ENCODE assay signal across 8 mouse cellular contexts in the genomic region with DNA sequence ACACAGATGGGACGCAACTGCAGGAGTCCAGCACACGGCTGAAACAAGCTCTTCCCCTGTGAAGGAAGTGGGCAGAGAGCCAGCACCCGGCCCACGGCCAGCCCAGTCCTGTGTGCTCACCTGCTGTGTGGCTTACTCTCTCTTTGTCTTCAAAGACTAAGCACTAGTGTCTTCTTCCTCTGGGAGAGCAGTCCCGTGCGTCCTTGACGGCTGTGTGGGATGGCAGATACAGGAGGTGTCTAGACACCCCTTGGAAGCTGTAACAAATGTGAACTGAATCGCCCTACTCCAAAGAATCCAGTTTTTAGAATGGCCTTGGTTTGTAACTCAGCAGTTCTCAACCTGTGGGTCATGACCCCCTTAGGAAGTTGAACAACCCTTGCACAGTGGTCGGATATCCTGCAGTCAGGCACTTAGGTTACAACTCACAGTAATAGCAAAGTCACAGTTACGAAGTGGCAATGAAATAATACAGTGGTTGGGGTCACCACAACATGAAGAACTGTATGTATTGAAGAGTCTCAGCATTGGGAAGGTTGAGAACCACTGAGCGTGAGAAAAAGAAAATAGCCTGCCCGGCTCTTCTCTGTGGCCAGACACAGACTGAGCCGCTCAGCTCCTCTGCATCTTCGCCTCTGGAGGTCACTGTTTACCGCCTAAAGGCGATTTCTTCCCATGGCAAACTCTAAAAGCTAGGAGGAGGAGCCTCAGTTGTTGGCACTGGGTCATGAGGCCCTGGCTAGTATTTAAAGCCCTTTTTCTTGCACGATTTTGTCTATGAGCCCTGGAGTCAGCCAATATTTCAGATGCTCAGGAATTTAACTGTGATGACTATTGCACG. TPM values are rescaled to one million over a fixed set of nuclear protein-coding genes. Genes with fewer than 3 reads are reported as not detected.
DNase-seq lines count a peak whose midpoint lies in the region; ATAC-seq and TF ChIP-seq lines count a peak whose summit lies in the region.

No protein-coding gene starts in this region.

- peak; percentile 86 for DNase-seq in CH12.LX (ENCODE audit: extremely low read depth)
- DNase-seq in c-Kit-negative CD71-positive TER-119-positive erythroid progenitor cells, embryonic 14.5 days (ENCODE audit: low read depth, low spot score), result peak; percentile 42
- peak; percentile 84 for DNase-seq in fibroblast of lung, adult 2 months (ENCODE audit: low read depth)
- peak; percentile 90 for DNase-seq in kidney, postnatal 14 days
- DNase-seq in liver, embryonic 13.5 days, result peak; percentile 61
- DNase-seq in neural tube, embryonic 10.5 days (ENCODE audit: extremely low spot score, low spot score), result peak; percentile 57
- peak; percentile 87 for DNase-seq in stomach, postnatal 0 days (ENCODE audit: low spot score)

- peaks cover 9 to 14% of the 10 kb centered on the region in 2 experiments for H3K4me1 ChIP-seq in CH12.LX (ENCODE audit: control insufficient read depth in 1 of 2, insufficient read depth in 2 of 2)
- H3K4me1 ChIP-seq in heart, embryonic 15.5 days (replicated peaks), result peaks cover 8% of the 10 kb centered on the region; the same call in 1 of the 2 replicates
- peaks cover 41% of the 10 kb centered on the region for H3K4me1 ChIP-seq in liver, embryonic 13.5 days (replicated peaks)
- no peaks in the 10 kb centered on the region for H3K4me1 ChIP-seq in stomach, postnatal 0 days (replicated peaks; ENCODE audit: control insufficient read depth, insufficient read depth)

- peak overlapping the region; percentile 4; the same call in 1 of the 2 replicates for H3K4me2 ChIP-seq in CH12.LX (ENCODE audit: insufficient read depth, low read depth, poor library complexity, severe bottlenecking)
- no peak overlapping the region for H3K4me2 ChIP-seq in heart, embryonic 15.5 days
- H3K4me2 ChIP-seq in liver, embryonic 13.5 days, result no peak overlapping the region; the same call in 1 of the 2 replicates
- H3K4me2 ChIP-seq in stomach, postnatal 0 days (replicated peaks; ENCODE audit: low read depth), result no peak overlapping the region

- dilution Hi-C loops in CH12.LX (cut with MboI; ENCODE audit: extremely low pct_ligation_motif_present, extremely low pct_unique_long_range_greater_than_20kb, low sequenced_read_pairs), result no loop called here

- no peaks in the 10 kb centered on the region for H3K36me3 ChIP-seq in CH12.LX (replicated peaks in 1 of 2; ENCODE audit: control insufficient read depth in 1 of 2, insufficient read depth in 1 of 2, low read length in 1 of 2)
- H3K36me3 ChIP-seq in heart, embryonic 15.5 days, result no peaks in the 10 kb centered on the region
- H3K36me3 ChIP-seq in liver, embryonic 13.5 days, result no peaks in the 10 kb centered on the region
- no peaks in the 10 kb centered on the region for H3K36me3 ChIP-seq in stomach, postnatal 0 days (ENCODE audit: control insufficient read depth, insufficient read depth, low read length)

- 29% methylated on average over 18 of the region's 18 CpGs for WGBS in heart, embryonic 15.5 days
- WGBS in liver, embryonic 13.5 days (ENCODE audit: insufficient replicate concordance), result 34% methylated on average over 18 of the region's 18 CpGs
- 20% methylated on average over 18 of the region's 18 CpGs for WGBS in stomach, postnatal 0 days

- in situ Hi-C loops in CH12.LX (cut with MboI; ENCODE audit: low pct_ligation_motif_present, low pct_unique_long_range_greater_than_20kb, low sequenced_read_pairs), result loop anchor here (5.0 kb wide), 2 partner anchors 33 to 68 kb away; no protein-coding TSS in a partner anchor

- no peak overlapping the region for H3K4me3 ChIP-seq in CH12.LX (replicated peaks in 1 of 3; ENCODE audit: low read depth in 2 of 3, low read length in 2 of 3, poor library complexity in 1 of 3)
- H3K4me3 ChIP-seq in heart, embryonic 15.5 days, result no peak overlapping the region
- H3K4me3 ChIP-seq in liver, embryonic 13.5 days (replicated peaks), result no peak overlapping the region
- no peak overlapping the region for H3K4me3 ChIP-seq in stomach, postnatal 0 days (ENCODE audit: low read depth, low read length)

- TF ChIP-seq RAD21 in CH12.LX (IDR thresholded peaks at IDR 0.05; ENCODE audit: low read depth, low read length), result no peak; the same call in none of the 2 replicates

- peak; percentile 81 for ATAC-seq in heart, embryonic 15.5 days (replicated peaks; ENCODE audit: insufficient number of reproducible peaks, insufficient read depth, low FRiP score, low read depth)
- peak; percentile 71 for ATAC-seq in liver, embryonic 13.5 days (ENCODE audit: low read depth)
- peak; percentile 84 for ATAC-seq in stomach, postnatal 0 days (ENCODE audit: low FRiP score, low TSS enrichment)

- no peak for TF ChIP-seq EP300 in CH12.LX (IDR thresholded peaks at IDR 0.05; ENCODE audit: low read length)
- no peak for TF ChIP-seq EP300 in stomach, postnatal 0 days (optimal IDR thresholded peaks at IDR 0.05)

- H3K79me2 ChIP-seq in CH12.LX (replicated peaks; ENCODE audit: control insufficient read depth, extremely low read depth, insufficient read depth, poor library complexity, severe bottlenecking), result no peaks in the 10 kb centered on the region

- no peaks in the 10 kb centered on the region for H3K9me3 ChIP-seq in CH12.LX (replicated peaks; ENCODE audit: low read length)
- no peaks in the 10 kb centered on the region for H3K9me3 ChIP-seq in heart, embryonic 15.5 days (replicated peaks)
- H3K9me3 ChIP-seq in liver, embryonic 13.5 days (replicated peaks), result no peaks in the 10 kb centered on the region
- H3K9me3 ChIP-seq in stomach, postnatal 0 days (ENCODE audit: control insufficient read depth, low read length), result no peaks in the 10 kb centered on the region

- H3K27me3 ChIP-seq in CH12.LX (replicated peaks), result peaks cover 2% of the 10 kb centered on the region
- no peaks in the 10 kb centered on the region for H3K27me3 ChIP-seq in heart, embryonic 15.5 days
- H3K27me3 ChIP-seq in liver, embryonic 13.5 days, result no peaks in the 10 kb centered on the region
- no peaks in the 10 kb centered on the region for H3K27me3 ChIP-seq in stomach, postnatal 0 days (ENCODE audit: control insufficient read depth, insufficient read depth, low read length)

- no peak for TF ChIP-seq POLR2A in CH12.LX (IDR thresholded peaks at IDR 0.05; ENCODE audit: low read depth, low read length)

- TF ChIP-seq CTCF in CH12.LX (conservative IDR thresholded peaks at IDR 0.05 in 1 of 2, IDR thresholded peaks at IDR 0.05 in 1 of 2; ENCODE audit: low read depth in 2 of 2, low read length in 2 of 2), result peak; percentile 38 to 99; a peak in 3 of 4 replicates
- peak; percentile 91 for TF ChIP-seq CTCF in stomach, postnatal 0 days (IDR thresholded peaks at IDR 0.05; ENCODE audit: low read depth)

- no peak overlapping the region for H3K27ac ChIP-seq in CH12.LX (ENCODE audit: insufficient read depth, low read depth)
- no peak overlapping the region for H3K27ac ChIP-seq in heart, embryonic 15.5 days
- H3K27ac ChIP-seq in liver, embryonic 13.5 days, result peak overlapping the region; percentile 37
- peak overlapping the region; percentile 53 for H3K27ac ChIP-seq in stomach, postnatal 0 days (replicated peaks)

- H3K9ac ChIP-seq in CH12.LX (ENCODE audit: insufficient read depth, low read depth), result no peak overlapping the region; the same call in 1 of the 2 replicates
- no peak overlapping the region for H3K9ac ChIP-seq in heart, embryonic 15.5 days
- peak overlapping the region; percentile 7; the same call in 1 of the 2 replicates for H3K9ac ChIP-seq in liver, embryonic 13.5 days
- no peak overlapping the region for H3K9ac ChIP-seq in stomach, postnatal 0 days (ENCODE audit: low read length)

TF ChIP-seq in CH12.LX, 34 proteins besides CTCF, POLR2A, EP300 and RAD21 (continues in another document):
- no peak for TF ChIP-seq BHLHE40 (IDR thresholded peaks at IDR 0.05; ENCODE audit: low read depth, low read length)
- TF ChIP-seq E2F4 (IDR thresholded peaks at IDR 0.05; ENCODE audit: insufficient replicate concordance, low read depth, low read length), result no peak

RNA-seq across cellular contexts. Expression of gene Ndufv1, which starts 6.4 kb away (rescaled TPM):
- total RNA-seq in CH12.LX (2012; rRNA removed), result 183 TPM in 2 replicates
- 119 TPM in 2 replicates for total RNA-seq in CH12.LX (2014; rRNA removed)
- 133 and 136 TPM in 2 replicates for polyA plus RNA-seq in CH12.LX (2012; ENCODE audit: insufficient read length, low read depth)
- polyA plus RNA-seq in heart, embryonic 15.5 days (2015; fragmentation: Nextera tagmentation; extraction: Ambion mirVana), result 513 and 534 TPM in 2 replicates
- 171 and 174 TPM in 2 replicates for polyA plus RNA-seq in liver, embryonic 13.5 days (2015; fragmentation: Nextera tagmentation; extraction: Ambion mirVana)
- polyA plus RNA-seq in stomach, postnatal 0 days (2015; fragmentation: Nextera tagmentation; extraction: Ambion mirVana), result 213 and 216 TPM in 2 replicates

RNA-seq across cellular contexts. Expression of gene Doc2g, which starts 15.8 kb away (rescaled TPM):
- total RNA-seq in CH12.LX (2012; rRNA removed) (4.4 and 5.2 TPM in 2 replicates), CH12.LX (2014; rRNA removed) (2.1 and 2.7 TPM in 2 replicates)
- polyA plus RNA-seq in CH12.LX (2012; ENCODE audit: insufficient read length, low read depth), result 5.7 and 6.4 TPM in 2 replicates
- polyA plus RNA-seq in heart, embryonic 15.5 days (2015; fragmentation: Nextera tagmentation; extraction: Ambion mirVana), result 72.2 and 80.1 TPM in 2 replicates
- 0.80 and 0.82 TPM in 2 replicates for polyA plus RNA-seq in liver, embryonic 13.5 days (2015; fragmentation: Nextera tagmentation; extraction: Ambion mirVana)
- 1.2 and 1.7 TPM in 2 replicates for polyA plus RNA-seq in stomach, postnatal 0 days (2015; fragmentation: Nextera tagmentation; extraction: Ambion mirVana)

RNA-seq across cellular contexts. Expression of gene Gm49405, which starts 18.5 kb away (rescaled TPM):
- total RNA-seq in CH12.LX (2012; rRNA removed) (2.0 and 2.1 TPM in 2 replicates), CH12.LX (2014; rRNA removed) (0.99 and 1.1 TPM in 2 replicates)
- 2.7 and 3.3 TPM in 2 replicates for polyA plus RNA-seq in CH12.LX (2012; ENCODE audit: insufficient read length, low read depth)
- polyA plus RNA-seq in heart, embryonic 15.5 days (2015; fragmentation: Nextera tagmentation; extraction: Ambion mirVana), result 4.5 and 5.4 TPM in 2 replicates
- polyA plus RNA-seq in liver, embryonic 13.5 days (2015; fragmentation: Nextera tagmentation; extraction: Ambion mirVana), result 0.55 and 0.59 TPM in 2 replicates
- 1.1 and 1.3 TPM in 2 replicates for polyA plus RNA-seq in stomach, postnatal 0 days (2015; fragmentation: Nextera tagmentation; extraction: Ambion mirVana)

RNA-seq across cellular contexts. Expression of gene Nudt8, which starts 18.6 kb away (rescaled TPM):
- 31.4 and 36.3 TPM in 2 replicates for total RNA-seq in CH12.LX (2012; rRNA removed)
- 31.7 and 40.2 TPM in 2 replicates for total RNA-seq in CH12.LX (2014; rRNA removed)
- polyA plus RNA-seq in CH12.LX (2012; ENCODE audit: insufficient read length, low read depth), result 24.7 and 28.2 TPM in 2 replicates
- 53.0 and 55.9 TPM in 2 replicates for polyA plus RNA-seq in heart, embryonic 15.5 days (2015; fragmentation: Nextera tagmentation; extraction: Ambion mirVana)
- polyA plus RNA-seq in liver, embryonic 13.5 days (2015; fragmentation: Nextera tagmentation; extraction: Ambion mirVana), result 13.8 and 15.9 TPM in 2 replicates
- 39.3 and 40.7 TPM in 2 replicates for polyA plus RNA-seq in stomach, postnatal 0 days (2015; fragmentation: Nextera tagmentation; extraction: Ambion mirVana)

RNA-seq across cellular contexts. Expression of gene Gstp1, which starts 18.8 kb away (rescaled TPM):
- total RNA-seq in CH12.LX (2012; rRNA removed) (529 and 544 TPM in 2 replicates), CH12.LX (2014; rRNA removed) (333 and 343 TPM in 2 replicates)
- polyA plus RNA-seq in CH12.LX (2012; ENCODE audit: insufficient read length, low read depth), result 468 and 696 TPM in 2 replicates
- polyA plus RNA-seq in heart, embryonic 15.5 days (2015; fragmentation: Nextera tagmentation; extraction: Ambion mirVana), result 387 and 406 TPM in 2 replicates
- 629 and 652 TPM in 2 replicates for polyA plus RNA-seq in liver, embryonic 13.5 days (2015; fragmentation: Nextera tagmentation; extraction: Ambion mirVana)
- polyA plus RNA-seq in stomach, postnatal 0 days (2015; fragmentation: Nextera tagmentation; extraction: Ambion mirVana), result 1,012 and 1,081 TPM in 2 replicates

Comparison
In these comparisons a context has a peak if more than half of its experiments do, and no peak if none do; other contexts are left out.
1. H3K27ac ChIP-seq: peak in liver, embryonic 13.5 days (single experiment) and stomach, postnatal 0 days (single experiment); none in CH12.LX (single experiment) and heart, embryonic 15.5 days (single experiment).
2. Peak in every context shown above with its lines, with median percentiles within 50 percentile points of each other: DNase-seq and ATAC-seq.